Mouse (Mus musculus): ENCODE measurements around the gene Cntn5. TPM values are rescaled to one million over a fixed set of nuclear protein-coding genes. Genes with fewer than 3 reads are reported as not detected.

The Cntn5 gene
- total RNA-seq, 2 experiments from 2014 or later: not detected

GRCm38 (mm10) chr9:10324697-10325368 lies 579.7 kb downstream of the Cntn5 start:
- intact Hi-C loops (cut with DNase I; ENCODE audit: low total_unique reads): no loop called here
- DNase-seq: peak; percentile 4

GRCm38 (mm10) chr9:10269342-10269741 lies 635.2 kb downstream of the Cntn5 start:
- intact Hi-C loops (cut with DNase I; ENCODE audit: low total_unique reads): no loop called here
- no peak for DNase-seq

- no peak for DNase-seq
Observed at GRCm38 (mm10) chr9:10268836-10269235, 635.7 kb downstream of the Cntn5 start.

GRCm38 (mm10) chr9:10265616-10266015 lies 639.0 kb downstream of the Cntn5 start:
- no peak for DNase-seq
- intact Hi-C loops (cut with DNase I; ENCODE audit: low total_unique reads): no loop called here

More at GRCm38 (mm10) chr9:10268836-10269235, 635.7 kb downstream of the Cntn5 start:
- intact Hi-C loops (cut with DNase I; ENCODE audit: low total_unique reads): no loop called here

- DNase-seq: no peak
- intact Hi-C loops (cut with DNase I; ENCODE audit: low total_unique reads): no loop called here
Observed at GRCm38 (mm10) chr9:10233364-10233763, 671.2 kb downstream of the Cntn5 start.

GRCm38 (mm10) chr9:10232066-10232465 lies 672.5 kb downstream of the Cntn5 start:
- no peak for DNase-seq
- intact Hi-C loops (cut with DNase I; ENCODE audit: low total_unique reads): no loop called here

- no peak for DNase-seq
- intact Hi-C loops (cut with DNase I; ENCODE audit: low total_unique reads): no loop called here
Observed at GRCm38 (mm10) chr9:10230973-10231372, 673.6 kb downstream of the Cntn5 start.

GRCm38 (mm10) chr9:10229716-10230115 lies 674.9 kb downstream of the Cntn5 start:
- intact Hi-C loops (cut with DNase I; ENCODE audit: low total_unique reads): no loop called here
- no peak for DNase-seq

GRCm38 (mm10) chr9:10226013-10226412 lies 678.6 kb downstream of the Cntn5 start:
- DNase-seq: no peak
- intact Hi-C loops (cut with DNase I; ENCODE audit: low total_unique reads): no loop called here

- no peak for DNase-seq
- intact Hi-C loops (cut with DNase I; ENCODE audit: low total_unique reads): no loop called here
Observed at GRCm38 (mm10) chr9:10186063-10186462, 718.5 kb downstream of the Cntn5 start.

- intact Hi-C loops (cut with DNase I; ENCODE audit: low total_unique reads): no loop called here
- DNase-seq: no peak
Observed at GRCm38 (mm10) chr9:10170526-10170925, 734.0 kb downstream of the Cntn5 start.

- DNase-seq: no peak
- intact Hi-C loops (cut with DNase I; ENCODE audit: low total_unique reads): no loop called here
Observed at GRCm38 (mm10) chr9:10121350-10122057, 783.1 kb downstream of the Cntn5 start.

GRCm38 (mm10) chr9:10116581-10116980 lies 788.0 kb downstream of the Cntn5 start:
- intact Hi-C loops (cut with DNase I; ENCODE audit: low total_unique reads): no loop called here

GRCm38 (mm10) chr9:10109156-10109555 lies 795.4 kb downstream of the Cntn5 start:
- no peak for DNase-seq
- intact Hi-C loops (cut with DNase I; ENCODE audit: low total_unique reads): no loop called here

More at GRCm38 (mm10) chr9:10116581-10116980, 788.0 kb downstream of the Cntn5 start:
- DNase-seq: no peak

- no peak for DNase-seq
- intact Hi-C loops (cut with DNase I; ENCODE audit: low total_unique reads): no loop called here
Observed at GRCm38 (mm10) chr9:10107861-10108260, 796.7 kb downstream of the Cntn5 start.

GRCm38 (mm10) chr9:10101812-10102440 lies 802.6 kb downstream of the Cntn5 start:
- intact Hi-C loops (cut with DNase I; ENCODE audit: low total_unique reads): no loop called here
- no peak for DNase-seq

GRCm38 (mm10) chr9:10076282-10076681 lies 828.3 kb downstream of the Cntn5 start:
- DNase-seq: no peak
- intact Hi-C loops (cut with DNase I; ENCODE audit: low total_unique reads): no loop called here

GRCm38 (mm10) chr9:10073401-10073800 lies 831.2 kb downstream of the Cntn5 start:
- intact Hi-C loops (cut with DNase I; ENCODE audit: low total_unique reads): no loop called here
- DNase-seq: no peak

GRCm38 (mm10) chr9:10072860-10073259 lies 831.7 kb downstream of the Cntn5 start:
- intact Hi-C loops (cut with DNase I; ENCODE audit: low total_unique reads): no loop called here
- no peak for DNase-seq

- no peak for DNase-seq
- intact Hi-C loops (cut with DNase I; ENCODE audit: low total_unique reads): no loop called here
Observed at GRCm38 (mm10) chr9:10071271-10071670, 833.3 kb downstream of the Cntn5 start.
